Mouse (Mus musculus) cerebellum, adult 2 months (tissue): ENCODE results near the gene Tfg.

ENCODE experiments used
- CTCF ChIP-seq: fragments of 200-500 bp; IDR thresholded peaks from 2 replicates; pipeline ENCODE4 v1.5.1; 2011; ENCODE audit warnings: low read depth, mild to moderate bottlenecking, control low read depth, low read length, moderate library complexity, borderline replicate concordance; ENCODE audit not compliant: insufficient read depth
- POLR2A ChIP-seq: fragments of 200-500 bp; IDR thresholded peaks from 2 replicates; pipeline ENCODE4 v1.6.1; 2011; ENCODE audit warnings: low read length, control low read depth, borderline replicate concordance; ENCODE audit not compliant: insufficient read depth

DNA sequence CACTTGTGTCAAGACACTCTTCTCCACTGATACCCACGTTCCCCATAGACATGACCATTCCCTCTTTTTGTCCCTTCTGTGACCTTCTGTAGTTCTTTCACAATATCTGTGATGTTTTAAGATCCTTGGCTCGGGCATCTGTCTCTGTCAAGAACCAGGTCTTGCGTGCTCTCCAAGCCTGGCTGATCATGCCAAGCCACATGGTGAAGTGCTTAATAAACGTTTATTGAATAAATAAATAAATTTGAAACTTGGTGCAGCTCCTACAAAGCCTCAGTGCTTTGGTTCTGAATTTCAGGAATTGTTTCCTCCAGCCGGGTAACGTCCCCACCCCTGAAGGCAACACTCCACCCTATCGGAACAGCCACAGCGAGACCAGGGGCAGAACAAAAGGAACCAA lies 46.3 kb downstream of the Tfg start:
- TF ChIP-seq CTCF (no peak), POLR2A (no peak)
